Mouse (Mus musculus): Measurements from ENCODE around the gene Ifnl2.
"Not testable (repeated sequence)": the region's sequence is repeated elsewhere in the genome, so short reads cannot be mapped to it uniquely, and the experiment has no call there.

The Ifnl2 gene

GRCm38 (mm10) chr7:28510405-28510974 lies at the start of gene Ifnl2:
TSS of gene Ifnl2 (minus strand) at chr7:28510455.
- not testable (repeated sequence) for DNase-seq (ENCODE audit: low read depth, low spot score)

- peak; percentile 60 for DNase-seq (ENCODE audit: low read depth, low spot score)
These were observed 48.2 kb upstream of the Ifnl2 start for GRCm38 (mm10) chr7:28558486-28558885.

- no peak for DNase-seq (ENCODE audit: low read depth, low spot score)
These were observed 47.5 kb upstream of the Ifnl2 start for GRCm38 (mm10) chr7:28557708-28558107.

GRCm38 (mm10) chr7:28557069-28557468 lies 46.8 kb upstream of the Ifnl2 start:
- no peak for DNase-seq (ENCODE audit: low read depth, low spot score)

GRCm38 (mm10) chr7:28555939-28556535 lies 45.8 kb upstream of the Ifnl2 start:
- DNase-seq (ENCODE audit: low read depth, low spot score): peak; percentile 63

- no peak for DNase-seq (ENCODE audit: low read depth, low spot score)
These were observed 42.8 kb upstream of the Ifnl2 start for GRCm38 (mm10) chr7:28553076-28553475.

- no peak for DNase-seq (ENCODE audit: low read depth, low spot score)
These were observed 37.4 kb upstream of the Ifnl2 start for GRCm38 (mm10) chr7:28547628-28548027.

- DNase-seq (ENCODE audit: low read depth, low spot score): no peak
These were observed 36.9 kb upstream of the Ifnl2 start, which contains the start of gene Nccrp1 for GRCm38 (mm10) chr7:28547154-28547553. TSS of gene Nccrp1 (minus strand) at chr7:28547254.

GRCm38 (mm10) chr7:28546649-28547048 lies 36.4 kb upstream of the Ifnl2 start:
- DNase-seq (ENCODE audit: low read depth, low spot score): no peak

- no peak for DNase-seq (ENCODE audit: low read depth, low spot score)
These were observed 35.6 kb upstream of the Ifnl2 start for GRCm38 (mm10) chr7:28545891-28546210.

- peak; percentile 69 for DNase-seq (ENCODE audit: low read depth, low spot score)
These were observed 35.0 kb upstream of the Ifnl2 start for GRCm38 (mm10) chr7:28545048-28545890.

GRCm38 (mm10) chr7:28544051-28544601 lies 33.9 kb upstream of the Ifnl2 start:
- DNase-seq (ENCODE audit: low read depth, low spot score): no peak

- DNase-seq (ENCODE audit: low read depth, low spot score): no peak
These were observed 30.3 kb upstream of the Ifnl2 start, which contains the start of gene Sycn for GRCm38 (mm10) chr7:28540526-28540925. TSS of gene Sycn (plus strand) at chr7:28540885.

GRCm38 (mm10) chr7:28538886-28539285 lies 28.6 kb upstream of the Ifnl2 start:
- DNase-seq (ENCODE audit: low read depth, low spot score): not testable (repeated sequence)

- DNase-seq (ENCODE audit: low read depth, low spot score): no peak
These were observed 21.8 kb upstream of the Ifnl2 start for GRCm38 (mm10) chr7:28532005-28532404.

- peak; percentile 95 for DNase-seq (ENCODE audit: low read depth, low spot score)
These were observed 17.9 kb upstream of the Ifnl2 start for GRCm38 (mm10) chr7:28527922-28528719.

GRCm38 (mm10) chr7:28522536-28522935 lies 12.3 kb upstream of the Ifnl2 start, which contains the start of gene Ifnl3:
TSS of gene Ifnl3 (plus strand) at chr7:28522836.
- DNase-seq (ENCODE audit: low read depth, low spot score): not testable (repeated sequence)

GRCm38 (mm10) chr7:28511441-28511840 lies 1.2 kb upstream of the Ifnl2 start:
- no peak for DNase-seq (ENCODE audit: low read depth, low spot score)

- not testable (repeated sequence) for DNase-seq (ENCODE audit: low read depth, low spot score)
These were observed 1.1 kb downstream of the Ifnl2 start for GRCm38 (mm10) chr7:28509121-28509520.

- DNase-seq (ENCODE audit: low read depth, low spot score): peak; percentile 46
These were observed 4.7 kb downstream of the Ifnl2 start for GRCm38 (mm10) chr7:28505585-28505984.

GRCm38 (mm10) chr7:28495426-28495825 lies 14.8 kb downstream of the Ifnl2 start:
- no peak for DNase-seq (ENCODE audit: low read depth, low spot score)

Measured in ZHBTc4 (cell line).